Mouse (Mus musculus) liver, embryonic 11.5 days (tissue): Measurements from ENCODE around the gene Kitl. TPM values are rescaled to one million over a fixed set of nuclear protein-coding genes. Genes with fewer than 3 reads are reported as not detected.
A peak's percentile ranks its signal among the peaks of the same experiment; 100 is the strongest.

Source experiments
- ATAC-seq: fragments of 200-750 bp; cut with Nextera tagmentation; replicated peaks from 2 replicates; pipeline ENCODE4 v1.8.0; 2017; ENCODE audit warnings: moderate number of reproducible peaks, mild to moderate bottlenecking, moderate TSS enrichment, moderate library complexity; ENCODE audit not compliant: low FRiP score
- DNase-seq: peaks from one replicate; pipeline ENCODE4 v3.0.0-alpha.2; 2017; ENCODE audit warnings: low spot score
- H3K27ac ChIP-seq: fragments of 300-500 bp; sonication (generic); 2 replicates; pipeline ENCODE4 v1.5.1; 2014; ENCODE audit warnings: mild to moderate bottlenecking, low read depth, low read length, control low read depth
- H3K27me3 ChIP-seq: fragments of 300-500 bp; sonication (generic); replicated peaks from 2 replicates; pipeline ENCODE4 v1.6.1; 2014; ENCODE audit warnings: low read length, mixed read lengths; ENCODE audit not compliant: control insufficient read depth, insufficient read depth
- H3K36me3 ChIP-seq: fragments of 300-500 bp; sonication (generic); 2 replicates; pipeline ENCODE4 v1.6.1; 2014; ENCODE audit warnings: mild to moderate bottlenecking, low read length, moderate library complexity, mixed read lengths; ENCODE audit not compliant: control insufficient read depth, insufficient read depth
- H3K4me1 ChIP-seq: fragments of 300-500 bp; sonication (generic); replicated peaks from 2 replicates; pipeline ENCODE4 v1.6.1; 2014; ENCODE audit warnings: low read length, mixed read lengths; ENCODE audit not compliant: control insufficient read depth, insufficient read depth
- H3K4me2 ChIP-seq: fragments of 300-500 bp; sonication (generic); 2 replicates; pipeline ENCODE4 v1.6.1; 2014; ENCODE audit warnings: mild to moderate bottlenecking, control low read depth, moderate library complexity
- H3K4me3 ChIP-seq: fragments of 300-500 bp; sonication (generic); 2 replicates; pipeline ENCODE4 v1.5.1; 2014; ENCODE audit warnings: low read depth, low read length, control low read depth
- H3K9ac ChIP-seq: fragments of 300-500 bp; sonication (generic); 2 replicates; pipeline ENCODE4 v1.6.1; 2014; ENCODE audit warnings: low read depth, low read length, control low read depth
- H3K9me3 ChIP-seq: fragments of 300-500 bp; sonication (generic); 2 replicates; pipeline ENCODE4 v1.6.1; 2016; ENCODE audit warnings: low read length, inconsistent platforms, mixed read lengths; ENCODE audit not compliant: control insufficient read depth
- WGBS: fragments of 180-500 bp; shearing (Covaris S2); extraction: QIAGEN DNeasy Blood & Tissue Kit; methylation state at CpG from one replicate; pipeline ENCODE4 v1.1.7; 2014; 5-methylcytosine and 5-hydroxymethylcytosine counted together
- polyA plus RNA-seq: library from polyadenylated mRNA; unstranded; fragments of >200 nt; fragmentation: Nextera tagmentation; extraction: Ambion mirVana; gene quantifications from 2 replicates; pipeline ENCODE4 v1.2.1, GENCODE M21; 2014

Gene Kitl
- polyA plus RNA-seq, 1 experiment from 2014 or later: 24.0 TPM

- ATAC-seq (no peak), DNase-seq (no peak)
- H3K9ac ChIP-seq: no peak overlapping the region
- no peaks in the 10 kb centered on the region for H3K27me3 ChIP-seq
- H3K4me2 ChIP-seq: no peak overlapping the region
- WGBS: 63% methylated on average over 7 of the region's 7 CpGs
- no peaks in the 10 kb centered on the region for H3K4me1 ChIP-seq
- no peaks in the 10 kb centered on the region for H3K9me3 ChIP-seq
- H3K4me3 ChIP-seq: no peak overlapping the region
- H3K36me3 ChIP-seq: no peaks in the 10 kb centered on the region
- H3K27ac ChIP-seq: no peak overlapping the region
These were observed 95.8 kb downstream of the Kitl start for GRCm38 (mm10) chr10:100111209-100111608.

GRCm38 (mm10) chr10:100115570-100115969 lies 100.1 kb downstream of the Kitl start:
- Histone ChIP-seq H3K4me1 (no peaks in the 10 kb centered on the region), H3K4me2 (no peak overlapping the region), H3K9me3 (no peaks in the 10 kb centered on the region), H3K27ac (no peak overlapping the region), H3K27me3 (no peaks in the 10 kb centered on the region), H3K9ac (no peak overlapping the region), H3K4me3 (no peak overlapping the region), H3K36me3 (no peaks in the 10 kb centered on the region)
- ATAC-seq (no peak), DNase-seq (no peak)
- 91% methylated on average over 2 of the region's 2 CpGs for WGBS

- Histone ChIP-seq H3K9ac (no peak overlapping the region), H3K4me2 (no peak overlapping the region), H3K27me3 (no peaks in the 10 kb centered on the region), H3K27ac (no peak overlapping the region), H3K4me1 (no peaks in the 10 kb centered on the region), H3K9me3 (no peaks in the 10 kb centered on the region), H3K4me3 (no peak overlapping the region), H3K36me3 (no peaks in the 10 kb centered on the region)
- 68% methylated on average over 5 of the region's 5 CpGs for WGBS
- no peak for ATAC-seq
- no peak for DNase-seq
These were observed 109.0 kb downstream of the Kitl start for GRCm38 (mm10) chr10:100124452-100124851.

- Histone ChIP-seq H3K4me1 (no peaks in the 10 kb centered on the region), H3K36me3 (no peaks in the 10 kb centered on the region), H3K4me3 (no peak overlapping the region), H3K4me2 (no peak overlapping the region), H3K27ac (no peak overlapping the region), H3K9me3 (no peaks in the 10 kb centered on the region), H3K9ac (no peak overlapping the region), H3K27me3 (no peaks in the 10 kb centered on the region)
- ATAC-seq (no peak), DNase-seq (no peak)
- WGBS: 79% methylated on average over 23 of the region's 23 CpGs
These were observed 112.7 kb downstream of the Kitl start for GRCm38 (mm10) chr10:100127837-100128743.

- no peak overlapping the region for H3K9ac ChIP-seq
- peak; percentile 66; the same call in 1 of the 2 replicates for ATAC-seq
These were observed 116.2 kb downstream of the Kitl start for GRCm38 (mm10) chr10:100131657-100132056.

GRCm38 (mm10) chr10:100132304-100132703 lies 116.9 kb downstream of the Kitl start:
- Histone ChIP-seq H3K27ac (no peak overlapping the region), H3K4me1 (no peaks in the 10 kb centered on the region), H3K4me2 (no peak overlapping the region), H3K4me3 (no peak overlapping the region), H3K36me3 (no peaks in the 10 kb centered on the region), H3K27me3 (no peaks in the 10 kb centered on the region), H3K9ac (no peak overlapping the region), H3K9me3 (no peaks in the 10 kb centered on the region)
- WGBS: 68% methylated on average over 1 of the region's 1 CpGs
- ATAC-seq: no peak
- DNase-seq: no peak

More at GRCm38 (mm10) chr10:100131657-100132056, 116.2 kb downstream of the Kitl start:
- no peak for DNase-seq
- WGBS: 77% methylated on average over 4 of the region's 4 CpGs
- Histone ChIP-seq H3K27me3 (no peaks in the 10 kb centered on the region), H3K4me2 (no peak overlapping the region), H3K4me3 (no peak overlapping the region), H3K9me3 (no peaks in the 10 kb centered on the region), H3K27ac (no peak overlapping the region), H3K36me3 (no peaks in the 10 kb centered on the region), H3K4me1 (no peaks in the 10 kb centered on the region)

- H3K9ac ChIP-seq: no peak overlapping the region
- H3K4me1 ChIP-seq: no peaks in the 10 kb centered on the region
- H3K27ac ChIP-seq: no peak overlapping the region
- DNase-seq (no peak), ATAC-seq (no peak)
- no peaks in the 10 kb centered on the region for H3K36me3 ChIP-seq
- H3K4me2 ChIP-seq: no peak overlapping the region
- no peak overlapping the region for H3K4me3 ChIP-seq
- H3K27me3 ChIP-seq: no peaks in the 10 kb centered on the region
- no peaks in the 10 kb centered on the region for H3K9me3 ChIP-seq
- 51% methylated on average over 3 of the region's 3 CpGs for WGBS
These were observed 123.1 kb downstream of the Kitl start for GRCm38 (mm10) chr10:100138552-100138951.

GRCm38 (mm10) chr10:100148123-100148522 lies 132.7 kb downstream of the Kitl start:
- Histone ChIP-seq H3K27me3 (no peaks in the 10 kb centered on the region), H3K4me3 (no peak overlapping the region), H3K27ac (no peak overlapping the region), H3K4me1 (no peaks in the 10 kb centered on the region), H3K4me2 (no peak overlapping the region), H3K9me3 (no peaks in the 10 kb centered on the region), H3K9ac (no peak overlapping the region), H3K36me3 (no peaks in the 10 kb centered on the region)
- DNase-seq (no peak), ATAC-seq (no peak)
- 80% methylated on average over 6 of the region's 6 CpGs for WGBS
